Mouse (Mus musculus) heart, embryonic 10.5 days (tissue): Measurements from ENCODE around the gene Dlgap4. TPM values are rescaled to one million over a fixed set of nuclear protein-coding genes. Genes with fewer than 3 reads are reported as not detected.
"Not testable (repeated sequence)": the region's sequence is repeated elsewhere in the genome, so short reads cannot be mapped to it uniquely, and the experiment has no call there.

Source experiments
- DNase-seq: peaks from one replicate; pipeline ENCODE4 v3.0.0-alpha.2; 2017; ENCODE audit warnings: low spot score
- H3K27ac ChIP-seq: fragments of 300-500 bp; sonication (generic); 2 replicates; pipeline ENCODE4 v1.5.1; 2016; ENCODE audit warnings: mild to moderate bottlenecking
- H3K27me3 ChIP-seq: fragments of 300-500 bp; sonication (generic); 2 replicates; pipeline ENCODE4 v1.6.1; 2016; ENCODE audit warnings: mild to moderate bottlenecking; ENCODE audit not compliant: poor library complexity, insufficient read depth, severe bottlenecking
- H3K36me3 ChIP-seq: fragments of 300-500 bp; sonication (generic); 2 replicates; pipeline ENCODE4 v1.6.1; 2016; ENCODE audit warnings: mild to moderate bottlenecking, moderate library complexity
- H3K4me1 ChIP-seq: fragments of 300-500 bp; sonication (generic); 2 replicates; pipeline ENCODE4 v1.6.1; 2016; ENCODE audit warnings: mild to moderate bottlenecking
- H3K4me3 ChIP-seq: fragments of 300-500 bp; sonication (generic); 2 replicates; pipeline ENCODE4 v1.5.1; 2016; ENCODE audit warnings: mild to moderate bottlenecking, moderate library complexity
- H3K9me3 ChIP-seq: fragments of 300-500 bp; sonication (generic); 2 replicates; pipeline ENCODE4 v1.6.1; 2016; ENCODE audit warnings: mild to moderate bottlenecking, moderate library complexity
- WGBS: fragments of 180-500 bp; shearing (Covaris S2); methylation state at CpG from one replicate; pipeline ENCODE4 v1.1.7; 2016; 5-methylcytosine and 5-hydroxymethylcytosine counted together
- polyA plus RNA-seq: library from polyadenylated mRNA; unstranded; fragments of >200 nt; fragmentation: Nextera tagmentation; extraction: Ambion mirVana; gene quantifications from 2 replicates; pipeline ENCODE4 v1.2.1, GENCODE M21; 2016

The Dlgap4 gene
- polyA plus RNA-seq, 1 experiment from 2014 or later: 95.7 TPM

DNA sequence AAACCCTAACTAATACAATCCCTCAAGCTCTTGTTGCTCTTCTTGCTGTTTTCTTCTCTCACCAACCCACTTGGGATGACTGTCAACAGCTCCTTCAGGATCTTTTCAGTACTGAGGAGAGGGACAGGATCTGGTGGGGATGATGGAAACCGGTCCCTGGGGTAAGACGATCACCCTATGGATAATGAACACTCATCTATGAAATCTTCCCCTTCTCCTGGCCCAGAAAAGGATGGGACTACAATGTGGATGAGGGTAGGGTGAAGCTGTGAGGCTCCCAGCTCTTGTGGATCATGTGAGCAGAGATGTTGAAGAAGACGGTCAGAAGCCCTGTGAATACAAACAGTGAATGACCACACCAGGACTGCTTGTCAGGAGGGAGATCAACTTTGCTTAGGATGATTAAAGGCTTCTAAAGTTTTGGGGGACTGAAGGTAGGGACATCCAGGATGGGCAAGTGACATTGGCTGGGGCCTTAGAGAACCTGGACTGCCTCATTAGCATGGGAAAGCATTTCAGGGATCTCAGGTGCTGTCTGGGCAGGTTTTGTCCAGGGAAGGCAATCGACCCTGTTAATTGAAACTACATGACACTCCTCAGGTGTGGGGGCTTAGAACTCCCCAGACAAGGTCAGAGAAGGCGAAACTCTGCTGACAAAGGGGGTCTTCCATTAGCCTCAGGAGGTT is 173.7 kb downstream of the Dlgap4 start:
- H3K9me3 ChIP-seq: peaks cover 3% of the 10 kb centered on the region; the same call in 1 of the 2 replicates
- no peaks in the 10 kb centered on the region for H3K27me3 ChIP-seq
- DNase-seq: peak; percentile 62
- no peak overlapping the region for H3K27ac ChIP-seq
- 81% methylated on average over 5 of the region's 5 CpGs for WGBS
- 0 out of 2 replicates have a peak, but pooled peaks cover 3% of the 10 kb centered on the region for H3K36me3 ChIP-seq
- H3K4me3 ChIP-seq: no peak overlapping the region
- peaks cover 27% of the 10 kb centered on the region for H3K4me1 ChIP-seq

DNA sequence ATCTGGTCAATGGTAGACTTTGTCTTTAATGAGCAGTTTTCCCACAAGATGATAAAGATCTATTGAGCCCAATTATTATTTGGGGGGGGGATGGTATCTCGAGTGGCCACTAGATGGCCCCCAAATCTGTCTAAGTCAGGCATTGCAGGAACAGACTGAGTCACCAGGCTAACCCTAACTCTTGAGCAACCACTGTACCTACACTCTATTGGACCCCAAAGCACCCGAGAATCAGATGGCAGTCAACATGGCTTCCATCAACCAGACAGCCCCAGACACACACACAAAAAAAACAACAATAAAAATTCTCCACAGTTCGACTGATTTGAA is 174.2 kb downstream of the Dlgap4 start:
- Histone ChIP-seq H3K9me3 (peaks cover 3% of the 10 kb centered on the region; the same call in 1 of the 2 replicates), H3K36me3 (no peaks in the 10 kb centered on the region), H3K4me3 (no peak overlapping the region), H3K27me3 (no peaks in the 10 kb centered on the region), H3K27ac (no peak overlapping the region), H3K4me1 (peaks cover 21% of the 10 kb centered on the region)
- peak; percentile 35 for DNase-seq
- WGBS: 45% methylated on average over 3 of the region's 3 CpGs

DNA sequence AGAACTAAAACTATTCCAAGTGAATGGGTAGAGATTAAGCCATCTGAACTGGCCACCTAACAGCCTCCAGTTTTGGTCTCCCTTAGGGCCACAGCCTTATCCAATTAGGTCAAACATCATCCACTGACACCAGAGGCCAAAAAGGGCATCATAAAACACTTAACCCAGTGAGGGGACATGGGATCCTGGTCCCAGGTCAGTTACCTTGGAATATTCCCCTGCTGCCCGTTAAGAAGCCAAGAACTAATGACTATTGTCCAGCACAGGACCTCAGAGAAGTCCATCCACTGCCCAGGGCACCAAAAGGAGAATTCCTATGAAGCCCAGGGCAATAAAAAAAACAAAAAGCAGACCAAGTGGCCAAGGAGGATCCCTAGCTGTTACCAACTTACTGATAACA is 175.3 kb downstream of the Dlgap4 start:
- H3K4me1 ChIP-seq: peaks cover 11% of the 10 kb centered on the region
- WGBS: 79% methylated on average over 1 of the region's 1 CpGs
- peak; percentile 63 for DNase-seq
- no peak overlapping the region for H3K4me3 ChIP-seq
- no peak overlapping the region for H3K27ac ChIP-seq
- no peaks in the 10 kb centered on the region for H3K36me3 ChIP-seq
- H3K27me3 ChIP-seq: no peaks in the 10 kb centered on the region
- peaks cover 3% of the 10 kb centered on the region; the same call in 1 of the 2 replicates for H3K9me3 ChIP-seq

DNA sequence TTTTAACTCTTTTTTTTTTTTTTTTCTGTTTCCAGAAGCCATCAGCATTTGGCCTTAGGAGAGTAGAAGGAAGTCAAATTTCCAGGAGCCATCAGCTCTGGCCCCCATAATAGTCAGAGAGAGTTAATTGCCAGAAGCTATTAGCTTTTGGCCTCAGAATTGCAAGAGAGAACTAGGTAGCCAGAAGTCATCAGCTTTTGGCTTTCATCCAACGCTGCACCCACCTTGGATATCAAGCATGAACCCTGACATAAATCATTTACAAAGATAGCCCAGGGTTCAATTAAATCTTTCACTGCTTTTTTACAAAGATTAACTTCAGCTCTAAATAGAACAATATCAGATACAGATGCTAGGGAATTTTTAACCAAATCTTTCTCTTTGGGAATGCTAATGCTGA is 185.0 kb downstream of the Dlgap4 start:
- no peak for DNase-seq
- Histone ChIP-seq H3K4me1 (no peaks in the 10 kb centered on the region), H3K27ac (no peak overlapping the region), H3K36me3 (no peaks in the 10 kb centered on the region), H3K27me3 (no peaks in the 10 kb centered on the region), H3K9me3 (peaks cover 7% of the 10 kb centered on the region; the same call in 1 of the 2 replicates), H3K4me3 (no peak overlapping the region)
- 89% methylated on average over 1 of the region's 1 CpGs for WGBS

DNA sequence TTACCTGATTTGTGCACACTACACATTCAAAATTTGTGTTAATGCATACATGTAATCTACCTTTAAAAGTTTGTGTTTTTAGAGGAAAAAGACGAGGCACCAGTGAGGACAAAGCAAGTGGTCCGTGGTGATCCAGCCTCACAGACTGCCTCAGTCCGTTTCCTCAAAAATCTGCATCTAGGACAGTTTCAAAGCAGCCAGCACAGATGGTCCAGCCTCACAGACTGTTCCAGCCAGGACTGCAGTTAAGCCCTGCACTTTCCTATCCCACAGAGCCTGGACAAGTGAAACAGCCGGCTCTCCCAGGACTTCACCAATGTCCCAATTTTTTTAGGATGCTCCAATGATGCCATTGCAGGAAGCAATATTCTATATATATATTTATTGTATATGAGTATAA is 187.5 kb downstream of the Dlgap4 start:
- DNase-seq: peak; percentile 63
- H3K36me3 ChIP-seq: no peaks in the 10 kb centered on the region
- no peaks in the 10 kb centered on the region for H3K27me3 ChIP-seq
- H3K4me3 ChIP-seq: no peak overlapping the region
- H3K9me3 ChIP-seq: peaks cover 7% of the 10 kb centered on the region; the same call in 1 of the 2 replicates
- no peaks in the 10 kb centered on the region for H3K4me1 ChIP-seq
- no peak overlapping the region for H3K27ac ChIP-seq
- WGBS: 77% methylated on average over 4 of the region's 4 CpGs

DNA sequence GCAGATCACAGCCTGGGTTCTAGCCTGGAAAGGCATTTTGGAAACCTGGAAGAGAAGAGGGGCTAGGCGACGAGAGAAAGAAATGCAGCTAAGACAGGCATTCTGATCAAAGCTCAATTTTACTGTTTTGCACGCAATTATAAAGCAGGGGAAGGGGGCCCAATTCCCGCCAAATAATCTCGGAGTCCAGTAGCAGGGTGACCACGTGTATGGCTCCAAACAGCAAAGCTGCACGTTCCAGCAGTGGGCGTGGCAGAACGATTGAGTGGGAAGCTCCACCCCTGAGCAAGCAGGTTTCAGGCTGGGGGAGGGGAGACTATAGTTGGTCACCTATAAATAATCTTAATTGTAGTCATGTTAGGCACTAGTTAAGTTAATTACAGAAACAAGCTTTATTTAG is 188.6 kb downstream of the Dlgap4 start:
- not testable (repeated sequence) for H3K36me3 ChIP-seq, H3K4me3 ChIP-seq, H3K4me1 ChIP-seq, H3K27ac ChIP-seq, H3K9me3 ChIP-seq, H3K27me3 ChIP-seq
- 52% methylated on average over 9 of the region's 9 CpGs for WGBS
- peak; percentile 74 for DNase-seq

DNA sequence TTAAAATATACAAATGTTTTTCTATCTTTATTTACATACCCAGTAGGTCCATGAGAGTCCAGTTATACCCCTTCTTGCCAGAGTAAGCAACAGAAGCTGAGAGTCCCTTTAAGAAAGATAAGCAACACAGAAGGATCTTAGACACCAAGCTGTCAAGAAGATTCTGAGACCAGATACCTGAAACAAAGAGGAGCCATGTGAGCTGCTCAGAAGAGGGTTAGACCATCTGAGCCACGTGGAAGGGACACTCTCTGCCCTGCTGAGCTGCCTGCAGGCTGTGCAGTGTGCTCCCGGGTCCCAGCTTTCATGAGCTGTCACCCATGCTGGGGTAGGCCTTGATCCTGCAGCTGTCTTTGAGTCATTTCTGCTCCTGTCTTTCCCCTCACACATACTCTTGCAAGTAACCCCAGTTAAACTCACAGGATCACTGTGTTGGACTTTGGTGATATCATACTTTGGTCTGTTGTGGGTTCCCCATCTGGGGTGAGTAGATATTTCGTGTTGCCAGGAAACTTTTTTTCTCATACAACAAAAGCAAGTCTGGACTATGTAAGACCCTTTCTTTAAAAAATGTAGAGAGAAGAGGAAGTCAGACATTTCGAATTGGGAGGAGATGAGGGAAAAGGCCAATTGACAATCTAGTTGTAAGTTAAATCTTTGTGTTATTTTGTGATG is 190.3 kb downstream of the Dlgap4 start:
- Histone ChIP-seq H3K4me3 (no peak overlapping the region), H3K9me3 (no peaks in the 10 kb centered on the region), H3K27me3 (no peaks in the 10 kb centered on the region), H3K36me3 (no peaks in the 10 kb centered on the region), H3K27ac (no peak overlapping the region), H3K4me1 (no peaks in the 10 kb centered on the region)
- WGBS: 59% methylated on average over 4 of the region's 4 CpGs
- peak; percentile 41 for DNase-seq

DNA sequence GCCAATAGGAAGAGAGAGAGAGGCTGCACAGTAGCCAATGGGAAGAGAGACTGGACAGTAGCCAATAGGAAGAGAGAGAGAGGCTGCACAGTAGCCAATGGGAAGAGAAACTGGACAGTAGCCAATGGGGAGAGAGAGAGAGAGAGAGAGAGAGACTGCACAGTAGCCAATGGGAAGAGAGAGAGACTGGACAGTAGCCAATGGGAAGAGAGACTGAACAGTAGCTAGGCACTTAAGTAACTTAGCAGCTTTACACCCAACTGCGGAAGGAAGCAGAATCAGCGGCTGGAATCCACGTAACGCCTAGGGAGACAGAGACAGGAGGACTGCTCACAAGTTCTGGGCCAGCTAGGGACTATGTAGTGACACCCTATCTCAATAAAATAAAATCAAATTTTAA is 191.1 kb downstream of the Dlgap4 start:
- H3K27ac ChIP-seq: no peak overlapping the region
- DNase-seq: peak; percentile 31
- H3K9me3 ChIP-seq: no peaks in the 10 kb centered on the region
- H3K4me1 ChIP-seq: 0 out of 2 replicates have a peak, but pooled peaks cover 2% of the 10 kb centered on the region
- no peak overlapping the region for H3K4me3 ChIP-seq
- 88% methylated on average over 4 of the region's 4 CpGs for WGBS
- H3K27me3 ChIP-seq: no peaks in the 10 kb centered on the region
- H3K36me3 ChIP-seq: no peaks in the 10 kb centered on the region

DNA sequence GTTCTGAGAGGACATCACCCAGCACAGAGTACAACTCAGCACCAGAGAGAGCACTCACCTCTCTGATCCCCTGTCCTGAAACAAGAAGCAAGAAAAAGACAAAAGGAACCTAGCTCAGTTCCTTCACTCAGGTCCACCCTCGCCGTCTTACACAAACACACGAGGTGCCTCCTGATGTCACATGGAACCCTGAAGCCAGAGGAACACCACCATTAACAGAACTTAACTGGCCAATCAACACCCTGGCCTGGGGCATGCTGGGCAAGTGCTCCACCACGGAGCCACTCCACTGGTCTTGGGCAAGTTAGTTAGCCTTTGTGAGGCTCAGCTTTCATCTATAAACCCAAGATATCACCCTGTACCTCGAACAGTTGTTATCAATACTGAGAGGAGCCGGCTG is 193.4 kb downstream of the Dlgap4 start:
- no peak overlapping the region for H3K4me3 ChIP-seq
- H3K36me3 ChIP-seq: no peaks in the 10 kb centered on the region
- H3K9me3 ChIP-seq: no peaks in the 10 kb centered on the region
- no peak for DNase-seq
- WGBS: 67% methylated on average over 6 of the region's 6 CpGs
- 0 out of 2 replicates have a peak, but pooled peaks cover 9% of the 10 kb centered on the region for H3K4me1 ChIP-seq
- H3K27me3 ChIP-seq: no peaks in the 10 kb centered on the region
- no peak overlapping the region for H3K27ac ChIP-seq

DNA sequence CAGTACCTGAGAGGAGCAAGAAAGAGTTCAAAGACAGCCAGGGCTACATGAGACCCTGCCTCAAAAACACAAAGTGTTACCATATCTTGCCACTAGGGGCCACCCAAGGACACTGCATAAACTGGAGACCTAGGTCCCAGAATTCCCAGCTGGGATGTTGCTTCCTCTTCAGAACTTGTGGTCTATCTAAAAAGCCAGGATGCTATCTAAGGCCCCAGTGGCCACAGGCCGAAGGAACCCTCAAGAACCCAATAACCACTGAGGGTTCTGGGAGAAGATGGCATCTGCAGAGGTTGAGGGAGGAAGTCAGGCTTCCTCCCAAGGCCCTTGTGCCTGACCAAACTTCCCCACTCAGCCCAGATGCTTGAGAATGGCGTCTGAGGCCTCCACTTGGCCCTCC is 196.1 kb downstream of the Dlgap4 start:
- 40% methylated on average over 2 of the region's 2 CpGs for WGBS

DNA sequence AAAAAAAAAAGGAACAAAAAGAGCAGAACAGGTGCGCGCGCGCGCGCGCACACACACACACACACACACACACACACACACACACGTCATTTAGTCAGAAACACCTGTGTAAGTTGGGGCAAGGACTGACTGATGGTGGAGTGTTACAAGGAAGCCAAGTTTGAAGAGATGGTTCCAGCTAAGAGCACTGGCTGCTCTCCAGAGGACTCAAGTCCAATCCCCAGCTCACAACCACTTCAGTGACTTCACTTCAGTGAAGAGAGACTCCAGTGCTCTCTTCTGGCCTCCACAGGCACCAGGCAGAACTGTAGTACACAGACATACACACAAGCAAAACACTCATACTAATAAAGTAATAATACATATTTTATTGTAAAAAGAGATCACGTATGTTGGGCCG is 197.2 kb downstream of the Dlgap4 start:
- WGBS: 98% methylated on average over 10 of the region's 10 CpGs
- no peak overlapping the region for H3K4me3 ChIP-seq
- no peak overlapping the region for H3K27ac ChIP-seq
- peaks cover 28% of the 10 kb centered on the region for H3K4me1 ChIP-seq
- DNase-seq: no peak
- no peaks in the 10 kb centered on the region for H3K9me3 ChIP-seq
- no peaks in the 10 kb centered on the region for H3K36me3 ChIP-seq
- H3K27me3 ChIP-seq: no peaks in the 10 kb centered on the region

More for the DNA sequence above, 196.1 kb downstream of the Dlgap4 start:
- H3K4me1 ChIP-seq: peaks cover 17% of the 10 kb centered on the region
- no peaks in the 10 kb centered on the region for H3K36me3 ChIP-seq
- no peaks in the 10 kb centered on the region for H3K27me3 ChIP-seq
- no peak overlapping the region for H3K4me3 ChIP-seq
- DNase-seq: no peak
- H3K27ac ChIP-seq: peak overlapping the region; percentile 44
- no peaks in the 10 kb centered on the region for H3K9me3 ChIP-seq

DNA sequence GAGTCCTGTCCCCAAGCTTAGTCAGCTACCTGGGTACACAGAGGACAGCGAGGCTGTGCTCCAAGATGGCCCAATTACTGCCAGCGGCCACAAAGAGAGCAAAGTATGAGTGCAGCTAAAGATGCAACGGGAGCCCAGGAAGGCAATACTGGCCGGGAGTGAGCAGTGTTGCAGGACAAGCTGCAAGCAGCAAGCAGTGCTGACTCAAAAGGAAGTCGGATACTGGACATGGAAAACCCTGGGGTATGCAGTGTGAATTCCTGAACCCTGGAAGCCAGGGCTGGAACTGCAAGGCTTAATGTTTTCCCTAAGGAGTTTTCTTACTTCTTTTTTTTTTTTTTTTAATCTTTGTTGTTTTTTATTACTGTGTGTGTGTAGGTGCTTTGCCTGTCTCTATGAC is 198.1 kb downstream of the Dlgap4 start:
- no peak overlapping the region for H3K4me3 ChIP-seq
- no peaks in the 10 kb centered on the region for H3K36me3 ChIP-seq
- H3K27ac ChIP-seq: no peak overlapping the region
- no peaks in the 10 kb centered on the region for H3K27me3 ChIP-seq
- peaks cover 28% of the 10 kb centered on the region for H3K4me1 ChIP-seq
- peak; percentile 74 for DNase-seq
- H3K9me3 ChIP-seq: no peaks in the 10 kb centered on the region
- WGBS: 74% methylated on average over 5 of the region's 5 CpGs
